Mouse (Mus musculus): ENCODE results near the gene Tsacc.

- TF ChIP-seq GATA1 (IDR thresholded peaks at IDR 0.05; ENCODE audit: borderline replicate concordance, low read length) (no peak), FLI1 (IDR thresholded peaks at IDR 0.05; ENCODE audit: low read length) (no peak)
These were observed 2.4 kb upstream of the Tsacc start for GRCm38 (mm10) chr3:88299172-88299571.

All from megakaryocyte, embryonic 14.5 days (primary cell).